Mouse (Mus musculus) kidney, adult 2 months (tissue): ENCODE data around the gene Wdr6.

ENCODE experiments used
- CTCF ChIP-seq: fragments of 200-500 bp; conservative IDR thresholded peaks from 2 replicates; pipeline ENCODE4 v1.5.1; 2011; ENCODE audit warnings: low read depth, mild to moderate bottlenecking, control low read depth, low read length, moderate library complexity, mixed read lengths; ENCODE audit not compliant: insufficient read depth, insufficient read length
- POLR2A ChIP-seq: fragments of 200-500 bp; IDR thresholded peaks from one replicate; pipeline ENCODE4 v1.6.1; 2011; ENCODE audit warnings: low read depth, low read length, control low read depth

DNA sequence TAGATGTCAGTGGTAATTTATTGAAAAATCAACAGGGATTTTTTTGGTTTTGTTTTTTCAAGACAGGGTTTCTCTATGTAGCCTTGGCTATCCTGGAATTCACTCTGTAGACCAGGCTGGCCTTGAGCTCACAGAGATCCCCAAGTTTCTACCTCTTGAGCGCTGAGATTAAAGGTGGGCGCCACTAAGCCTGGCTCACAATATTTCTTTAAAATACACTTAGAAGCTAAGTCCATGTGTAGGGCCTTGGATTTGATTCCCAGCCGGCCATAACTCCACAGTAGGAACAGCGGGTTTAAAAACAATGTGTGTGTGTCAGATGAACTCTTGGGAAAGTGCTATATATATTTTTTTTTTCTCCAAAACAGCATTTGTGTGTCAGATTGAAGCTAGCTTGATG lies 55.2 kb downstream of the Wdr6 start:
- TF ChIP-seq CTCF: no peak
- no peak for TF ChIP-seq POLR2A
